Mouse (Mus musculus) MN1 (cell line): ENCODE measurements around the gene Mbnl2.
A peak's percentile ranks its signal among the peaks of the same experiment; 100 is the strongest.

Source experiments
- DNase-seq: peaks from one replicate; pipeline ENCODE4 v3.0.0-alpha.2; 2016; ENCODE audit warnings: low spot score

The Mbnl2 gene

DNA sequence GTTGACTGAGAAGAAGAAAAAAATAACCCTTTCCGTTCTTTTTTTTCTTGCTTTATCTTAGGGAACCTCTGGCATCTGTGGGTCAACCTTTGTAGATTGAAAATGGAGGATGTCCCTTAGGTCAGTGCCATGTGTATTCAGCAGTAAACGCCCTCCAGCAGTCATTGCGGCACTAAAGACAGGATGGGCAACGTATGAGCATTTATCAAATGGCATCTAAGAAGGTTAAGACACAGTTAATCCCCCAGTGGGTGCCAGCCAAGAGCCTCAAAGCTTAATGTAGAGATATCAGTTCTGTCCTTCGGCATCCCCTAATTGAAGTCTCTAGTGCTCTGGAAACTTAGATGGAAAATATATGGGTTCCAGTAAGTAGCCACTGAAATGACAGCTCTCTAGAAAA is 723 bp upstream of the Mbnl2 start:
- DNase-seq = no peak

DNA sequence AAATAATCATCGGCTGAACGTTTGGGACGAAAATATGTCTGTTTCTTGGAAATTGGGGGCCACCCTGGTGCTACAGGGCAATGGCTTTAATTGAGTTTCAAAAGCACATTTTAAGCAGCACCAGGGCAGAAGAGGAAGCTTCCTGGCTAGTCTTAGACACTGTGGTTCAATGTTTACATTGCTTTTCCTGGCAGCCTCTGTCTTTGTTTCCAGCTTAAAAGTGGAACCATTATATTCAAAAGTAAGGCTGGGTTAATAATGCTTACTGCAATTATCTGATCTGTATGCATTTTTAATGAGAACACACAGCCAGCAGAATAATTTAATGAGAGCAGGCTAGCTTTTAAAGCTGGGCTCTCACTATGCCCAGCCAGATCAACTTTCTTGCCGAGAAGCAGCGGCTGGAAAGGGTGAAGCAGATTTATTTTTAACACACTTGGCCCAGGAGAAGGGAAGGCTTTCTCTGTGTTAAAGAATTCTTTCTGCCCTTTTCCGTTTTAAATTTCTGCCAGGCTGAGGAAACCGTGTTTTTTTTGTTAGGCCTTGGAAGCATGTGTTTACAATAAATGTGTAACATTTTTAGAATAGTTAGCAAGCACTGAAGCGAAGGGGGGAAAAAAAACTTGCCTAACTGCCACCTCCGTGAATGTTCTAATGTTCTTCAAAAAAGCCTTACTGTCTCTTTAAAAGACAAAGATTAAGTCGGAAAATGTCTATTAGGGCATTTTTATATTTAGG is 1.0 kb downstream of the Mbnl2 start:
- DNase-seq = peak; percentile 21

DNA sequence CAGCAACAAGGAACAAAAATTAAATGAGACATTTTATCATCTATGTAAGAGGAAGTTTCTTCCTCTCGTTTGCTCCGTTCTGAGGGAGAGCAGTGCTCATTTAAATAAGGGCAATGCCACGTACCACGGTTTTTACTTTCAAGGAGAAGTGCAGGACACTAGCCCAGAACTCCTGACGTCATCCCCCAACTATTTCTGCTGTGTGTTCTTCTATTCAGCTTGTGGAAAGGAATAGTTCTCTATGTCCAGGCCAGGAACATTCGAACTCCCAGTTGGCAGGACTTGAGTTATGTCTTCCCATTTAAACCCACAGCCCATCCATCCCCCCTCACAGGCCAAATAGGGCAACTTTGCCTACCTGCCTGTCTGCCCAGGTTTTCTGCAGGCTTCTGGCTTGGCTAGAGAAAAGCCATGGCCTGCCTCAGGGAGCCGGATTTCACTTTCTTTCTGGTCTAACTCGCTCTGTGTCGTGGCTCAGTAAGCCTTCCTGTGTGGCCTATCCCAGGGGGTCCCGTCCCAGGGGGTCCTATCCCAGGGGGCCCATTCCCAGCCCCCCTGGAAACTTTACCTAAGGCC is 1.7 kb downstream of the Mbnl2 start:
- peak; percentile 56 for DNase-seq

DNA sequence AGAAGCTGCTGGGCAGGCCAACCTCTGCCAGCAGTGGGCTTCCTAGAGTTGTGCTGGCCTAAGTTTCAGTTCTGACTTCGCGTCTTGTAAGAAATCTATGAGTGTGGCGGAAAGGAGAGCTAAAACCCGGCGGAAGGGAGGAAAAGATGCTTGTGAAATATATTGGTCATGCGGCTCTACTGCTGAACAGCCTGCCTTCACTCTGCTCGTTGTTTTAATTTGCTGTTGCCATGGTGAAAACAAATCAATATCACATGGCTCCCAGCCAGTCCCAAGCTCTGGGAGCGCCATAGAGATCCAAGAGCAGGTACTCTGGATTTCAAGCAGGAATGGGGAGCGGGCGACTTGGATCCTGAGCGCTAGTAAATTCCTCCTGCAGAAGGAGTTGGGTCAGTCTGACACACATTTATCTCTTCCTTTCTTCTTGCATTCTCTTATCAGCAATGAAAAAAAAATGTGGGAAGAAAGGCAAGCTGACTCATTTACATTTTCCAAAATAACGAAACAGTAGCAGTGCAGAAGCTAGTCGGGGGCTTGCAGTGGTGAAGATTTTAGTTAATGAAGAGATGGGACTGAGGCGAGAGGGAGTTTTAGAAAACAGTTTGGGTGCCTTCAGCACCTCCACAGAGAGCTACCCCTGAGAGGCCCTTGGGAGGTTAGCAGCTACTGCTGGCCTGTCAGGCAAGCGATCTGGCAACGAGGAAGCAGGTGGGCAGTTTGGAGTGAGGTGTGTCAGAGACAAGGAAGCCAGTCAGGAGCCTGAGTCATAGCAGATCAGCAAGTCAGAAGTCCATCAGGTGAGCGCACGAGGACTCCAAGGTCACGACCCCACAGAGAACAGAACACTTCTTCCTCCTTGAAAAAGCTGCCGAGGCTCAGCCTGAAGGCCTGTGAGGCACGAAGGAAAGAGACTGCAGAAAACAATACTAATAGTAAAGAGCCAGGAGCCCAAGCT is 3.1 kb downstream of the Mbnl2 start:
- DNase-seq = peak; percentile 85

DNA sequence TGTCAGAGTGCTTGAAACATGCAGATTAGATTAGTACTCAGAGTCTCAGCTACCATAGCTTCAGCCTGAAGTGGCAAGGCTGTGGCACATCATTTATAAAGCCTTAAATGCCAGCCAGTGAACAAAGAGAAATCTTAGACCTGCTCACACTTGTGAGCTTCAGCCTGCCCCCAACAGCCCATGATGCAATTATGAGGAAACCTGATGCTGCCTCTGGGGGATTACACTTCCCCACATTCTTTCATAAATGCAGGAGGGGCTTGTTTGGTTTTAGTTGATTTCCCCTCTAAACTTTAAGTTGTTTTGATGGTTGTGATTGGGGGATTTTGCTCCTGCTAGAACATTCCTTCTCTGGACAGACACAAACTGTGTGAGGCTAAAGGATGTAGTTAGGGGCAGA is 4.7 kb downstream of the Mbnl2 start:
- DNase-seq = peak; percentile 43

DNA sequence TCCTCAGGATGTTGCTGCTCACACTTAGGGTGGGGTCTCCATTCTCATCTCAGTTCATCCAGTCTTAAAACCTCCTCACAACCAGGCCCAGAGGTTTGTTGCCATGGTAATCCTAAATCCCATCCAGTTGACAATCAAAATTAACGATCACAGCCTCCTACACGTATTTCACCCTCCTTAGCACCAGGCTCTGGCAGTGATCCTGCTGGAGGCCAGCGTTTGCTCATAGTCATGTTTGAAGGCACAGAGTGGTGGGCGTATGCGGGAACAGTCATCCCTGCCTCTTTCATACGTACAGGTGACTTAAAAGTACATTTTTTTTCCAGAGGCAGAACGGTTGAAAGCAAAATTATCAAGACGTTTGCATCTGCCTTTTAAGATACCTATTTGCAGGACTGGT is 8.3 kb downstream of the Mbnl2 start:
- no peak for DNase-seq

DNA sequence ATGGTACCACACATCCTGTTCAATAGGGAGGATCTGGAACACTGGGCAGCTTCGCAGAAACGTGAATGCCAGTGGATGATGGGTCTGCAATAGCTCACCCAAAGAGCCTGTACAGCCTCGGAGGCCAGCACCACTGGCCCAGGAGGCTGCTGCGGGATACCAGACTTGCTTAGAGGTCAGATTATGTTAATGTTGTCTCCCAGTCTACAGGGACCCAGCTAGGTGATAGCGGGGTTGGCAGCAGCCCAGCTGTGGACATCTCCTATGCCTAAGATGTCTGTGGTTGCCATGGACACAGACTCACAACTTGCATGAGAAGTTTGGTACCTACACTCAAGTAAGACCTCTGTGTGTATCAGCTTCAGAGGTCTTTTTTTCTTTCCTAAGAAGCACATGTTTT is 9.0 kb downstream of the Mbnl2 start:
- DNase-seq = no peak

DNA sequence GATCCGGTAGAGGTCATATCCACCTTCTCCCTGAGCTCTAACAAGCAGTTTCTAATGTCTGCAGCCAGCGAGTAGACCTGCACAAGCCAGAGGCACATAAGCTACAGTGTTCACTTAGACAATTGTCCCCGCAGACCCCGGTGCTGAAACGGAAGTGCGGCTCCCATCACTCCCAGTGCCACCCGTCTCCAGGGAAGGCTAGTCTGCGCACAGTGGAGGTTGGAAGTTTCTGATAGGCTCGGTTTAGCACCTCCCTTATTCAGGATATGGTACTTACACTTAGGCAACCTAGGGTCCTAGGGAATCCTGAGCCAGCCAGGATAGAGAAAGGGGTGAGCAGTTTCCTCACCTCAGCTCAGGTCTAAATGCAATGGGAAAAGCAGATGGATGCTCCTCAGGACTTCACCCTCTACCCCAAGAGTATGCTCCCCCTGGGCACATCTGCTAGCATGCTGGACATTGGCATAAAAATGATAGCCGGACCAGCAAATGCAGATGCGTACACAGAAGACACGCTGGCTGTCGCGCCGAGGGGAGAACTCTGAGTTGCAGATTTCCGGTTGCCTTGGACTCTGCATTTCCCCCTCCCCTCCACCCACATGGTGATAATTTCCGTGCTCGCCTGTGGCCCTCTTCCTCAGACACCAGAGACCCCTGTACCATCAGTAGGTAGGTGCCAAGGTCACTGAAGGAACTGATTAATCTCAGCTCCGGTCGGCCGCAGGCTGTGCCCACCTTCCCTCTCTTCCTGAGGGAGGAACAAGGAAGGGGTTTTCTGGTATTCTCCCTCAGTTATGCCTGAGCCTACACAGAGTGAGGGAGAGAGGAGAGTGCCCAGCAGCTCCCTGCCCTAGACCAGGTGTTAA is 11.9 kb downstream of the Mbnl2 start:
- no peak for DNase-seq

DNA sequence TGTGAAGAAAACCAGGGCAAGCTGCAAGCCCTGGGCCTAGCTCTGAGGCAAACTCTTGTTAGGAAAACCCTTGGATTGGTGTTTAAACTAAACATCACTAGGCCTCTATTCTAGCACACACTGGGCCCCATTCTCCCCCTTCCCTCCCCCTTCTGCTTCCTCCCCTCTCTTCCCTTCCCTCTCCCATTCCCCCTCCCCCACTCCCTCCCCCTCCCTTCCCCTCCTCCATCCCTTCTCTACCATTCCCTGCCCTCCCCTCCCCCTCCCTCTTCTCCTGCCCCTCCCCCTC is 12.5 kb downstream of the Mbnl2 start:
- no peak for DNase-seq

DNA sequence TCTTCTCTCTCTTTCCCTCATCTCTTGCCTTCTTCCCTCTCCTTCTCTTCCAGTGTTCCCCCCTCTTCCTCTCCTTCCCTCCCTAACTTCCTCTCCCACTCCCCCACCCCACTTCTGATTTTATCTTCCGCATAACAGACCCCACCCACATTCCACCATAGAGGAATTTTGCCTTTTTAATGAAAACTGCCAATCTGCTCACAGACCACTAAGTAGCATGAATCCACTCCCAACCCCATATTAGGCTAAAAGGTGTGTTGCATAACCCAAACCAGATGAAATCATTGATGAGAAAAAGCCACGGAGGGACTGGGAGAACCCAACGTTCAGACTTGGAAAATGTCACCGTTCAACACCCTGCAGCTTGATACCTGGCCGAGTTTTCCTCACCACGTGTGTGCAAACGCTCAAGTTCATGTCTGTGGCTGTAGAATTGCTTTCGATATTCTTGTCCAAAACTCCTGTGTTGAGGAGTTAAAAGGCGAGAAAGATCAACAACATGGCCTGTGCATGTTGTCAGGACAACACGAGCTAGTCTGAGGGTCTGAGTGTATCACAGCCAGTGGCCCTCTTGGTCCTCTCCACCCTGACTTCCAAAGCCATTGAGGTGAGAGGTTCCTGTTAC is 13.0 kb downstream of the Mbnl2 start:
- DNase-seq = no peak

DNA sequence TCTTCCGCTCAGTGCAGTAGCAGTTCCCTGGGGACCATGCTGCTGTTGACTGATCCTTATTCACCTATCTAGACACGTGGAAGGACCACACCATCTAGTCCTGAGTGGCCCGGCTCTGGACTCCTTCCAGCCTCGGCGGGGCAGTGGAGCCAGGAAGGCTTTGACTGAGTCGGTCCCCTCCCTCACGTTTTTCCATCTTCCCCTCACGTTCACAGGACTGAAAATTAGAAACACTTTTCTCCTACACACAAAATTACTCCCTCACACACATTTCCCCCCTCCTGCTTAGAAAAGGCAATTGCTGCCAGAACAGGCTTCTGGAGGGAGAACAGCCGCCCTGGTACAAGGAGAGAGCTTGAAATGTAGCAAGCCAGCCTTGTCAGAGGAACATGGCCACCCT is 13.6 kb downstream of the Mbnl2 start:
- DNase-seq = no peak

DNA sequence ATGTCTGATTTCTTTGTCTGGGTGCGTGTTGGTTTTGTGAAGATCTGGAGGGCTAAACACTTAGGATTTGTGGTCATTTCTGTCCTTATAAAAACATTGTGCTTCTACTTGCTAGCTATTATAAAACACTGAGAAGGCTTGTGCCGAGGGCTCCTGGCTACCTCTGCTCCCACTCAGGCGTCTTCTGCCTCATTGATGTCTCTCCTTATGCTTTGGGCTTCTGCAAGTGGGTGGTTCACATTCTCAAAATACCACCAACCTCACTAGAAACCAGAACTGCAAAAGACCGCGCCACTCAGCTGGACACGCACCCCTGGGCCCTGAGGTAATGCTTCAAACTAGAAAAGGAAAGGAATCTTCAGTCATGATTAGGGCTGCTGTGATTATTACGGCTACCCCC is 14.1 kb downstream of the Mbnl2 start:
- DNase-seq = no peak

DNA sequence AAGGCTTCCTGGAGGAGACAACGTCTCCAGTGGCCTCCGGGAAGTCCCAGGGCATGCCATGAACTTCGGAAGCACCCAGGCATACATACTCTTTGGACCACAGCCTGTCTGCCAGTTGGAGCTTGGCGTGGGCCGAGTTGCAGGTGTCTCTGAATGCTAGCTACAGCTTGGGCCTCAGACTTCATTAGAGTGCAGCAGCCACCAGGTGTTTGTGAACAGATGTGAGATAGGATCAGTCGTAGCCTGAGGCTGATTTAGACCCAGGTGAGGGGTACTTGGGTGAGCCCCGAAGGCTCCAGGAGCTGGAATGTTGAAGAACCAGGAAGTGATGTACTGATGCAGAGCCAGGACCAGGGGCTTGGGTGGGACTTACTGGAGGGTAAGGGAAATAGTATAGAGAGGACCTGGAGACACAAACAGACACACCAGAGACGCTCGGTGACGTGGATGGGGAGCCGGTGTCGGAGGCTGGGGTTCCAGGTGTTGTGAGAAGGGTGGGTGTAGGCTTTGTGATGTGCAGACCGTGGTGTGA is 15.8 kb downstream of the Mbnl2 start:
- DNase-seq = no peak

DNA sequence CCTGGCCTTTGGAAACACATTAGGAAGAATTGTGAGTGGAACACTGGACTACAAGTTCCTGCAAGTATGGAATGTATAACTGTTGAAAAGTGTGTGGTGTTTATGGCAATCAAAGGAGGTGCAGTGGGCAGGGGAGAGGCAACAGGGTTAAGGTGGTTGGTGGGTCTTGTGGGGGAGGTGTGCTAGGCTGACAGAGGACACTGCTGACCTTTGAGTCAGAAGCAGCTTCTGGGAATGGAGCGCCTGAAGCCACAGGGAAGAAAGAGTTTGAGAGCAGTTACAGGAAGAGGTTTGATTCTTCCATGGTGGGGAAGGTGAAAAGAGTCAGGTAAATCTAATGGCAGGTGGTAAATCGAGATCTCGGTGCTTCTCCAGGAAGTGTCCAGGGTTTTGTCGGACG is 16.7 kb downstream of the Mbnl2 start:
- no peak for DNase-seq

DNA sequence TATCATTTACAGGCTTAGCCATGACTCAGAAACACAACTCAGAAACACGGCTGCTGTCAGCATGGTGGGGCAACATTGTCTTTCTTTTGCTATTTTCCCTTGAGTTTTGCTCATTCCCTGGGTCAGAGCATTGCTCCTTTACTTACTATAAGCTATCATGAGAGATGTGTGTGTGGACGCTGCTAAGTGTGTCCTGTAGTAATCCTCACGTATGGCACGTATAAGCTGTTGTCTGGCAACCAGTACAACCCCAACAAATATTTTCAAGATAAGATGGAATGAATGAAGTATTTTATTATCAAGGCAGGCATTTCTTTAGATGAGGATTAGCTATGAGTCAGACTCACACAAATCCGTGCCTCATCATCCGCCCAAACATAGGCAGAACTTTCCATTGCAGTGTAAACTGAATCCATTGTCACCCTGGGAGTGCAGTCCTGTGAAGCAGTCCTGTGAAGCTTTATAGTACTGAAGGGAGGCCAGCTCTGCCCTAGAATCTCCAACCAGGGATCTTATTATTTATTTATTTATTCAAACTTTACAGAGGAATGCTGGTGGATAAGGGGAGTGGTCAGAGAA is 17.2 kb downstream of the Mbnl2 start:
- DNase-seq = no peak

DNA sequence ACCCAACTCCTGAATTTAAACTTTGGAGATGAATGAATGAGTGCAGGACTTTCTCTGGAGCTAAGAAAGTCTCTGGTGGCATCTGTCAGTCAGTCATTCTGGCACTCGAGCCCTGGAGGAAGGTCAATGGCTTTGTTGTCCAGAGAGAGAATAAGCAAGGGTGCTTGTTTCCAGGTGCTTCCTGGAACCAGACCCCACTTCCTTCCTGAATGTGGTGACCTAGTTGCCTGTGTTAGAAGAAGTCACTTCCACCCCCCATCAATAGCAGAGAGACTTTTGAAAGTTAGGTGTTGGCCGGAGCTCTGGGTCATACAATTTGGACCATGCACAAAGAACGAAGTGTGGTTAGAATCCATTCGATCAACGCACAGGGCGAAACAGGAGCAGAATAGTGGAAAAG is 19.0 kb downstream of the Mbnl2 start:
- DNase-seq = no peak

DNA sequence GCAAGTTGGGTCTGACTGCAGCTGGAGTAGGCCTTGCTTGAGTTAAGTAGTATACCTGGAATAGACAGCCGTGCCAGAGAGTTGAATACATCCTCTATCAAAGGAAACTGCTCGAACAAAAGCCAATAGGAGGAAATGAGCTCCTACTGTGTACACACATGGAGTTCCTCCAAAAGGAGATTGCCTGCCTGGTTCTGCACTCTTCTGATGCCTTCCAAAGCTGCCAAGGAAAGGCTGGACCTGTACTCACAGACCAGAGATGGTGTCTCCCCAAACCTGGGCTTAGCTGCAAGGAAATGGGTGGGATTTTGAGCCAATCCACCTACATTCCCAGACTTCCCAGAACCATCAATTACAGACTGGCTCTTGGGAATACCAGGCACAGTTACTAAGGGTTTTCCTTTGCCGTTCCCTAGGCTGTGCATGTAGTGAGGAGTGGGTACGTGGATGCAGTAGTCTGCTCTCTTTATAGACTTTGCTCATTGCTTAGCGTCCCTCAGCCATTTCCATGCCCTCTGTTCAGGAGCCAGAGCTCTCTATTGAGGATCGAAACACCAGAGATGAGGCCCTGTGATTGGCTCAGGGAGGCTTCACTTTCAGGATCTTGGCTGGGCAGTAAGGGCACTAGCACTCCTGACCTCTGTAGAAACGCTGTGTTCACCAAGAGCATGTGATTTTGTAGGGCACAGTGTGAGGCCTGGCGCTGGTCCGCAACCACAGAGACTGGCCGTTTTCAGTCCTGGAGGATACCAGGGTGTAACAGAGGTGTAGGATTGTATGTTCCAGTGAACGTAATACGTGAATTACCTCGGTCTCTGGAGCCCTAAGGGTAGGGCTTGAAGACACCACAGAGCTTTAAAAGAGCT is 20.1 kb downstream of the Mbnl2 start:
- DNase-seq = no peak

DNA sequence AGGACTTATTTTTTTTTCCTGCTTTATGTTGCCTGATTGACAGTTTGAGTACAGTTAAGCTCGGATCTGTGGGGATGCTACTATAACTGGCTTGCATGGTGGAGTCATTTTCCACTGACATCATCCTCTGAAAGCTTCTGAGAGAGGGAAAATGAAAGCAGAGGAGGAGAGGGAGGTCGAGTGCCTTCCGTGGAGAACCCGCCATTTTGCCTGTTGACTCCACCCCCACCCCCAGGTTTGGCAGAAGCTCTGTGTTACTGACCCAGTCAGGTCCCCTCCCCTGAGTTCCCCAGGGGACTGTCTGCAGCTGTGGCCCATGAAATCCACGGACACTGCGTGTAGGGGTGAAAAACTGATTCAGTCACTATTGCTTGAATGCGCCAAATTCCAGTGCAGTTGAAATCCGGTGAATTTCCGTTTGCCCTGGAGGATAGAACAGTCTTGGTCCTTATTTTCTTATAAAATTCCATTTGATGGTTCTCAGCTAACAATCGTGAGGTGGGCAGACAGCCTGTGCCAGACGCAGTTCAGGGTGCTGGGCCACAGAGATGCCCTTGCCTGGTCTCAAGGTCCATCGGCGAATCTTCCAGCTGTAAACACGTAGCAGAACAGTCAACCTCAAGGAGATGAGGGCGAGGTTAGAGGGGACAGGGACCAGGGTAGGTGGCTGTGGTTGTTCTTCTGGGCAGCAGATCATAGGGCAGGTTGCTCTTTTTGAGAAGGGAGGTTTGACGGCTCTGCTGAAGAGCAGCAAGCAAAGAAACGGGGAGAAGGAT is 20.9 kb downstream of the Mbnl2 start:
- peak; percentile 70 for DNase-seq

DNA sequence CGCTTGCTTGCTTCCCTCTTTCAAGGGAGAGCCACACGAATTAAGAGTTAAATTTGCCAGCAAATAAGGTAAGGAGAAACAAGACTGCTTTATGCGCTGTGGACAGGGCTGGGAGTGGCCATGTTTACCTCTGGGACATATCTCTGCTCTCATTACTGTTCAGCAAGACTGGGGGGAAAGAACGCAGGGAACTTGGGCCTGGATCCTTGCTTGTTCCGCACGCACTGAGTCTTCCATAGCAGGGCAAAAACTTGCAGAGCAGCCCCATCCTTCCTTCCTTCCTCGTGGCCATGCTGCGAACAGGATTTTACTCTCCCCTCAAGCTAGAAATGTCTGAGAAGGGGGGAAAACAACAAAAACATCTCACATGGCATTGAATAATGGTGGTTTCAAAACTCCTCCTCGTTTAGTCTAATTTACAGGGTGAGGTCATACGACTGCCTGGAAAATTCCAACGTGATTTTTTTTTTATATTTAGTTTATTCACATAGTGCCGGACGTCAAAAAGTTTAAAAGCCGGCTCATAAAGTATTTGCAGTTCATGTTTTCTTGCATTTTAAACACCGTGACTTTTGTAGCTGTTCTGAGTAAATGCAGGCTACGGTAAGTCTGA is 21.8 kb downstream of the Mbnl2 start:
- DNase-seq = peak; percentile 26
